Mouse (Mus musculus) stomach, embryonic 16.5 days (tissue): ENCODE measurements around the gene 5031410I06Rik. TPM values are rescaled to one million over a fixed set of nuclear protein-coding genes. Genes with fewer than 3 reads are reported as not detected.
"Not testable (repeated sequence)": the region's sequence is repeated elsewhere in the genome, so short reads cannot be mapped to it uniquely, and the experiment has no call there.

ENCODE experiments used
- ATAC-seq: fragments of 200-750 bp; cut with Nextera tagmentation; 2 replicates; pipeline ENCODE4 v1.8.0; 2017; ENCODE audit warnings: moderate number of reproducible peaks, moderate TSS enrichment; ENCODE audit not compliant: insufficient read depth, low FRiP score
- H3K27ac ChIP-seq: fragments of 300-500 bp; sonication (generic); 2 replicates; pipeline ENCODE4 v1.5.1; 2014; ENCODE audit warnings: low read length
- H3K27me3 ChIP-seq: fragments of 300-500 bp; sonication (generic); 2 replicates; pipeline ENCODE4 v1.6.1; 2014; ENCODE audit warnings: low read length, control low read depth, mixed read lengths; ENCODE audit not compliant: control insufficient read depth, insufficient read depth
- H3K36me3 ChIP-seq: fragments of 300-500 bp; sonication (generic); 2 replicates; pipeline ENCODE4 v1.6.1; 2014; ENCODE audit warnings: low read length; ENCODE audit not compliant: control insufficient read depth, insufficient read depth
- H3K4me1 ChIP-seq: fragments of 300-500 bp; sonication (generic); 2 replicates; pipeline ENCODE4 v1.6.1; 2014; ENCODE audit warnings: low read length, control low read depth, mixed read lengths; ENCODE audit not compliant: control insufficient read depth, insufficient read depth
- H3K4me2 ChIP-seq: fragments of 300-500 bp; sonication (generic); 2 replicates; pipeline ENCODE4 v1.6.1; 2014; ENCODE audit warnings: low read depth, low read length, mixed read lengths
- H3K4me3 ChIP-seq: fragments of 300-500 bp; sonication (generic); replicated peaks from 2 replicates; pipeline ENCODE4 v1.5.1; 2014; ENCODE audit warnings: mild to moderate bottlenecking, low read length
- H3K9ac ChIP-seq: fragments of 300-500 bp; sonication (generic); 2 replicates; pipeline ENCODE4 v1.6.1; 2014; ENCODE audit warnings: low read length
- H3K9me3 ChIP-seq: fragments of 300-500 bp; sonication (generic); replicated peaks from 2 replicates; pipeline ENCODE4 v1.6.1; 2016; ENCODE audit warnings: low read length, control low read depth; ENCODE audit not compliant: control insufficient read depth
- WGBS: fragments of 180-500 bp; shearing (Covaris S2); extraction: QIAGEN DNeasy Blood & Tissue Kit; methylation state at CpG from one replicate; pipeline ENCODE4 v1.1.7; 2014; 5-methylcytosine and 5-hydroxymethylcytosine counted together
- polyA plus RNA-seq: library from polyadenylated mRNA; unstranded; fragments of >200 nt; fragmentation: Nextera tagmentation; extraction: Ambion mirVana; gene quantifications from 2 replicates; pipeline ENCODE4 v1.2.1, GENCODE M21; 2015

5031410I06Rik gene
- 0.05 TPM in 1 of 2 replicates, not detected in the other for polyA plus RNA-seq

DNA sequence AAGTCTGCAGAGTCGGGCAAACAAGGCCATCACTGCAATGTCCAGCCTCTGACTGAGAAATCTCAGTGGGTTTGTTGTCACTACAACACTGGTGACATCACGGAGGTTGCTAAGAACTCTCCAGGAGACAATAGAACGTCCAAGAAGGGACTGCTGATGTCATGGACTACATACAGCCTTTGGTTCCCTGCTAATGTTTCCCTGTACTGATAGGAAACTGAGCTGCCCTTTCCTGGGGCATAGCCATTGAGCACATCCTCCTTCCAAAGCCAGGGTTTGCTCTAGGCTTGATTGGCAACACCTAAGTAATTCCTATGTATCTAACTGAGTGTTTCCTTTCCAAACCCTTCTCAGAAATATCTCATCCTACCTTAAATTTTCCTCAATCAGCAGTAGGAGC lies at the start of gene 5031410I06Rik:
TSS of gene 5031410I06Rik (minus strand) at position 101 of the 400 bp plus-strand sequence.
- ATAC-seq, H3K4me2 ChIP-seq, H3K27me3 ChIP-seq, H3K27ac ChIP-seq, H3K9ac ChIP-seq, H3K4me3 ChIP-seq, H3K36me3 ChIP-seq, H3K4me1 ChIP-seq, H3K9me3 ChIP-seq: not testable (repeated sequence)
- no CpG with 5 or more reads among the region's 3 CpGs for WGBS

DNA sequence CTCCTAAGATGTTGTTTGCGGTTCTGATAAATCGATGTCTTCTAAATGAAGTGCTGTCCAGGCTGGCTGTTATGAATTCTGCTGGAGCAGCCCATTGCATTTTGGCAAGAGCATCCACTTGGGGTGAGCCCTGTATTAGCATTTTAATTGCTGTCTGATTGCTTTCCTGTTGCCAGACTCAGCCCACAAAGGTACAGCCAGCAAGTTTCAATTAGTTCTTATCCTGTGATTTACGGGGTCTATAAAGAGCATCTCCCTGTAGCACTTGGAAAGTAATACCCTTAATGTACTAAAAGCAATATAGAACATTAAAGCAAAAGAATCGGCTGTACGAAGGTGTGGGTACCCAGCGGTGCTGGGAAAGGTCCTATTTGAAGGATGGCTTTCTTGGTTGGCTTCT lies 37.7 kb upstream of the 5031410I06Rik start:
- Histone ChIP-seq H3K27me3 (no peaks in the 10 kb centered on the region), H3K4me1 (no peaks in the 10 kb centered on the region), H3K4me2 (no peak overlapping the region), H3K27ac (no peak overlapping the region), H3K4me3 (no peak overlapping the region), H3K9me3 (no peaks in the 10 kb centered on the region), H3K36me3 (no peaks in the 10 kb centered on the region), H3K9ac (no peak overlapping the region)
- 81% methylated on average over 6 of the region's 6 CpGs for WGBS
- no peak for ATAC-seq

DNA sequence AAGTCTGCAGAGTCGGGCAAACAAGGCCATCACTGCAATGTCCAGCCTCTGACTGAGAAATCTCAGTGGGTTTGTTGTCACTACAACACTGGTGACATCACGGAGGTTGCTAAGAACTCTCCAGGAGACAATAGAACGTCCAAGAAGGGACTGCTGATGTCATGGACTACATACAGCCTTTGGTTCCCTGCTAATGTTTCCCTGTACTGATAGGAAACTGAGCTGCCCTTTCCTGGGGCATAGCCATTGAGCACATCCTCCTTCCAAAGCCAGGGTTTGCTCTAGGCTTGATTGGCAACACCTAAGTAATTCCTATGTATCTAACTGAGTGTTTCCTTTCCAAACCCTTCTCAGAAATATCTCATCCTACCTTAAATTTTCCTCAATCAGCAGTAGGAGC lies 16.2 kb upstream of the 5031410I06Rik start, which contains the start of gene Gm10220:
TSS of gene Gm10220 (minus strand) at position 101 of the 400 bp plus-strand sequence.
- not testable (repeated sequence) for H3K4me3 ChIP-seq, H3K4me2 ChIP-seq, H3K9ac ChIP-seq, H3K27me3 ChIP-seq, H3K36me3 ChIP-seq, H3K27ac ChIP-seq, H3K4me1 ChIP-seq, ATAC-seq, H3K9me3 ChIP-seq
- no CpG with 5 or more reads among the region's 3 CpGs for WGBS

DNA sequence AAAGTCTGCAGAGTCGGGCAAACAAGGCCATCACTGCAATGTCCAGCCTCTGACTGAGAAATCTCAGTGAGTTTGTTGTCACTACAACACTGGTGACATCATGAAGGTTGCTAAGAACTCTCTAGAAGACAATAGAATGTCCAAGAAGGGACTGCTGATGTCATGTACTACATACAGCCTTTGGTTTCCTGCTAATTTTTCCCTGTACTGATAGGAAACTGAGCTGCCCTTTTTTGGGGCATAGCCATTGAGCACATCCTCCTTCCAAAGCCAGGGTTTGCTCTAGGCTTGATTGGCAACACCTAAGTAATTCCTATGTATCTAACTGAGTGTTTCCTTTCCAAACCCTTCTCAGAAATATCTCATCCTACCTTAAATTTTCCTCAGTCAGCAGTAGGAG lies 16.0 kb downstream of the 5031410I06Rik start, which contains the start of gene Gm10471:
TSS of gene Gm10471 (minus strand) at position 101 of the 400 bp plus-strand sequence.
- 67% methylated on average over 1 of the region's 1 CpGs for WGBS
- not testable (repeated sequence) for H3K9me3 ChIP-seq, H3K36me3 ChIP-seq, H3K9ac ChIP-seq, ATAC-seq, H3K27ac ChIP-seq, H3K4me2 ChIP-seq, H3K27me3 ChIP-seq, H3K4me3 ChIP-seq, H3K4me1 ChIP-seq

DNA sequence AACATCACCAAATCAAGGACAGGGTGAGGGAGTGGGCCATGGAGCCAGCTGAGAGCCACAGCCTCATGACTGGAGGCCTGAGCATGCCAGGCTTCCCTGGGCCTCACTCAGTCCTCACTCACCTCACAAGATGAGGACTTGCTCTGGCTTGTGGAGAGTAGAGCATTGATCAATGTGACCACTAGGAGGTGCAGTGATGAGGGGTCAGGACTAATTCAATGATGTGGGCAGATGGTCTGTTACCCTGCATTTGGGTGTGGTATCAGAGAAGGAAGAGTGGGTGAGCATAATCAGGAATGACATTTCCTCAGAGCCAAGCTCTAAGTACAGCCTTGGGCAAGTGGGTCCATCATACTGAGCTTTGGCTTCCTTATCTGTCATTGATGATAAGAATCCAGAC lies 26.1 kb downstream of the 5031410I06Rik start:
- H3K27ac ChIP-seq, H3K4me2 ChIP-seq, H3K36me3 ChIP-seq, H3K9me3 ChIP-seq, H3K27me3 ChIP-seq, H3K4me1 ChIP-seq, H3K4me3 ChIP-seq, H3K9ac ChIP-seq, ATAC-seq: not testable (repeated sequence)

DNA sequence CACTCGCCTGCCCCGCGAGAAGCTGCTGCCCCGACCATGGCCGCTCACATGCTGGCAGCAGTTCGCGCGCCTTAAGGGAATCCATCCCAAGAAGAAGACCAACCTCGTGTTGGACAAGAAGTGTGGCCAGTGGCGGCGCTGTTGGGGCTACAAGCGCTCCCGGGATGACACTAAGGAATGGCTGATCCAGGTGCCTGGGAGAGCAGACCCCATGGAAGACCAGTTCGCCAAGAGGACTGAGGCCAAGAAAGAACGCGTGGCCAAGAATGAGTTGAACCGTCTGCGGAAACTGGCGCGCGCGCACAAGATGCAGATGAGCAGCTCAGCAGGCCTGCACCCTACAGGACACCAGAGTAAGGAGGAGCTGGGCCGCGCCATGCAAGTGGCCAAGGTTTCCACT lies 34.4 kb downstream of the 5031410I06Rik start:
- Histone ChIP-seq H3K27me3 (no peaks in the 10 kb centered on the region), H3K9ac (no peak overlapping the region), H3K4me2 (no peak overlapping the region), H3K4me3 (no peak overlapping the region), H3K4me1 (no peaks in the 10 kb centered on the region), H3K9me3 (no peaks in the 10 kb centered on the region), H3K27ac (no peak overlapping the region), H3K36me3 (no peaks in the 10 kb centered on the region)
- 88% methylated on average over 24 of the region's 24 CpGs for WGBS
- no peak for ATAC-seq

DNA sequence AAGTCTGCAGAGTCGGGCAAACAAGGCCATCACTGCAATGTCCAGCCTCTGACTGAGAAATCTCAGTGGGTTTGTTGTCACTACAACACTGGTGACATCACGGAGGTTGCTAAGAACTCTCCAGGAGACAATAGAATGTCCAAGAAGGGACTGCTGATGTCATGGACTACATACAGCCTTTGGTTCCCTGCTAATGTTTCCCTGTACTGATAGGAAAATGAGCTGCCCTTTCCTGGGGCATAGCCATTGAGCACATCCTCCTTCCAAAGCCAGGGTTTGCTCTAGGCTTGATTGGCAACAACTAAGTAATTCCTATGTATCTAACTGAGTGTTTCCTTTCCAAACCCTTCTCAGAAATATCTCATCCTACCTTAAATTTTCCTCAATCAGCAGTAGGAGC lies 46.7 kb downstream of the 5031410I06Rik start, which contains the start of gene Gm7347:
TSS of gene Gm7347 (minus strand) at position 101 of the 400 bp plus-strand sequence.
- no CpG with 5 or more reads among the region's 2 CpGs for WGBS

More for the DNA sequence above, 46.7 kb downstream of the 5031410I06Rik start, which contains the start of gene Gm7347:
- H3K36me3 ChIP-seq, H3K4me2 ChIP-seq, H3K27ac ChIP-seq, H3K4me1 ChIP-seq, H3K4me3 ChIP-seq, H3K9me3 ChIP-seq, H3K9ac ChIP-seq, ATAC-seq, H3K27me3 ChIP-seq: not testable (repeated sequence)

Other genes starting within 250 kb of the 5031410I06Rik start
- not detected in 2 replicates for gene Gm21663, start 163.0 kb downstream of the 5031410I06Rik start, polyA plus RNA-seq
- gene Gm21671, start 150.9 kb downstream of the 5031410I06Rik start, polyA plus RNA-seq: 0.10 TPM in 1 of 2 replicates, not detected in the other
- 0.08 and 0.11 TPM in 2 replicates for gene Gm21680, start 132.7 kb downstream of the 5031410I06Rik start, polyA plus RNA-seq
- gene Gm21698, start 116.7 kb downstream of the 5031410I06Rik start, polyA plus RNA-seq: 0.09 and 0.16 TPM in 2 replicates
- 0.21 TPM in 1 of 2 replicates, not detected in the other for gene Gm1979, start 100.6 kb downstream of the 5031410I06Rik start, polyA plus RNA-seq
- not detected in 2 replicates for gene Gm5862, start 82.4 kb downstream of the 5031410I06Rik start, polyA plus RNA-seq
- gene Speer4a, start 65.8 kb downstream of the 5031410I06Rik start, polyA plus RNA-seq: 0.09 TPM in 1 of 2 replicates, not detected in the other
- not detected in 2 replicates for gene Gm7347, start 46.8 kb downstream of the 5031410I06Rik start, polyA plus RNA-seq
- not detected in 2 replicates for gene Gm10471, start 16.1 kb downstream of the 5031410I06Rik start, polyA plus RNA-seq
- gene Gm10220, start 16.1 kb upstream of the 5031410I06Rik start, polyA plus RNA-seq: 0.07 TPM in 1 of 2 replicates, not detected in the other
- gene Gm7361, start 152.3 kb upstream of the 5031410I06Rik start, polyA plus RNA-seq: not detected in 2 replicates